Mouse (Mus musculus) MEL (cell line): ENCODE measurements at regions not wholly inside any gene's neighbourhood (a gene's known extent, or its start where the extent isn't known, plus 50 kb on each side); places are given as distances from the start of the nearest gene placed in this dataset.

Experiments used
- CHD1 ChIP-seq: IDR thresholded peaks from 2 replicates; pipeline ENCODE4 v1.6.1; 2012; ENCODE audit warnings: low read depth, mild to moderate bottlenecking, inconsistent platforms, low read length, improper control_type of control experiment
- CTCF ChIP-seq, 3 experiments: IDR thresholded peaks in 2 of 3; conservative IDR thresholded peaks in 1 of 3; 2 replicates each; pipeline ENCODE4 v1.5.1; 2011 to 2012; ENCODE audit warnings: low read length in 3 of 3, low read depth in 2 of 3, mild to moderate bottlenecking in 2 of 3, improper control_type of control experiment in 1 of 3, inconsistent platforms in 1 of 3, mixed read lengths in 1 of 3, moderate library complexity in 1 of 3; ENCODE audit not compliant: control insufficient read depth in 1 of 3, insufficient read depth in 1 of 3, poor library complexity in 1 of 3, severe bottlenecking in 1 of 3
- ELF1 ChIP-seq: IDR thresholded peaks from 2 replicates; pipeline ENCODE4 v1.6.1; 2014; ENCODE audit warnings: low read depth, mild to moderate bottlenecking, inconsistent platforms, low read length, improper control_type of control experiment, moderate library complexity
- EP300 ChIP-seq, 2 experiments: IDR thresholded peaks; 2 replicates each; pipeline ENCODE4 v1.6.1; 2011; ENCODE audit warnings: improper control_type of control experiment in 2 of 2, low read length in 2 of 2, low read depth in 1 of 2, mild to moderate bottlenecking in 1 of 2
- GABPA ChIP-seq: IDR thresholded peaks from 2 replicates; pipeline ENCODE4 v1.6.1; 2012; ENCODE audit warnings: low read depth, mild to moderate bottlenecking, inconsistent platforms, low read length, improper control_type of control experiment, moderate library complexity
- GATA1 ChIP-seq: IDR thresholded peaks from 2 replicates; pipeline ENCODE4 v1.6.1; 2011; ENCODE audit warnings: low read depth, low read length, improper control_type of control experiment
- JUND ChIP-seq: IDR thresholded peaks from 2 replicates; pipeline ENCODE4 v1.6.1; 2011; ENCODE audit warnings: low read depth, mild to moderate bottlenecking, improper control_type of control experiment, low read length
- MAFK ChIP-seq: IDR thresholded peaks from 2 replicates; pipeline ENCODE4 v1.6.1; 2011; ENCODE audit warnings: low read depth, mild to moderate bottlenecking, low read length, improper control_type of control experiment, borderline replicate concordance
- MYC ChIP-seq: IDR thresholded peaks from 2 replicates; pipeline ENCODE4 v1.6.1; 2011; ENCODE audit warnings: low read depth, mild to moderate bottlenecking, low read length, improper control_type of control experiment, moderate library complexity
- POLR2A ChIP-seq, 2 experiments: IDR thresholded peaks; 2 replicates each; pipeline ENCODE4 v1.6.1; 2011 to 2012; ENCODE audit warnings: low read length in 2 of 2, mild to moderate bottlenecking in 2 of 2, control low read depth in 1 of 2, improper control_type of control experiment in 1 of 2, low read depth in 1 of 2, moderate library complexity in 1 of 2; ENCODE audit not compliant: control insufficient read depth in 1 of 2, insufficient read depth in 1 of 2, poor library complexity in 1 of 2
- SMC3 ChIP-seq: IDR thresholded peaks from 2 replicates; pipeline ENCODE4 v1.6.1; 2011; ENCODE audit warnings: low read depth, low read length, improper control_type of control experiment
- USF1 ChIP-seq: IDR thresholded peaks from 2 replicates; pipeline ENCODE4 v1.6.1; 2014; ENCODE audit warnings: low read depth, mild to moderate bottlenecking, inconsistent platforms, low read length, improper control_type of control experiment, moderate library complexity
- ZMIZ1 ChIP-seq: IDR thresholded peaks from 2 replicates; pipeline ENCODE4 v1.6.1; 2012; ENCODE audit warnings: low read depth, mild to moderate bottlenecking, inconsistent platforms, low read length, improper control_type of control experiment, moderate library complexity
- ZNF384 ChIP-seq: IDR thresholded peaks from 2 replicates; pipeline ENCODE4 v1.6.1; 2012; ENCODE audit warnings: low read depth, mild to moderate bottlenecking, inconsistent platforms, low read length, improper control_type of control experiment

GRCm38 (mm10) chr8:38725257-38725656 is 1731.9 kb downstream of the AI429214 start:
- TF ChIP-seq ZNF384, result no peak
- TF ChIP-seq CTCF (IDR thresholded peaks at IDR 0.05 in 2 of 3, conservative IDR thresholded peaks at IDR 0.05 in 1 of 3; ENCODE audit: control insufficient read depth in 1 of 3, insufficient read depth in 1 of 3, low read depth in 2 of 3, low read length in 3 of 3, poor library complexity in 1 of 3, severe bottlenecking in 1 of 3), result no peak
- TF ChIP-seq MAFK, result no peak
- TF ChIP-seq POLR2A (IDR thresholded peaks at IDR 0.05; ENCODE audit: control insufficient read depth in 1 of 2, insufficient read depth in 1 of 2, low read depth in 1 of 2, low read length in 2 of 2, poor library complexity in 1 of 2), result no peak
- TF ChIP-seq MYC, result no peak
- TF ChIP-seq ZMIZ1, result no peak
- TF ChIP-seq USF1, result no peak
- TF ChIP-seq CHD1, result no peak
- TF ChIP-seq SMC3, result no peak
- TF ChIP-seq ELF1, result no peak
- TF ChIP-seq GABPA, result no peak
- no peak for TF ChIP-seq EP300 (IDR thresholded peaks at IDR 0.05; ENCODE audit: low read depth in 1 of 2, low read length in 2 of 2)
- TF ChIP-seq GATA1, result no peak
- TF ChIP-seq JUND, result no peak
